Mouse (Mus musculus) bone marrow, adult 2 months (tissue): Measurements from ENCODE around the gene Gm11232. TPM values are rescaled to one million over a fixed set of nuclear protein-coding genes. Genes with fewer than 3 reads are reported as not detected.

ENCODE experiments used
- H3K27ac ChIP-seq: fragments of 200-500 bp; 2 replicates; pipeline ENCODE4 v1.5.1; 2012; ENCODE audit warnings: low read depth, mild to moderate bottlenecking, control low read depth, inconsistent platforms, low read length; ENCODE audit not compliant: control insufficient read depth, poor library complexity, insufficient read depth
- H3K4me1 ChIP-seq: fragments of 200-500 bp; 2 replicates; pipeline ENCODE4 v1.6.1; 2011; ENCODE audit warnings: low read length; ENCODE audit not compliant: control insufficient read depth, insufficient read depth
- H3K4me3 ChIP-seq: fragments of 200-500 bp; replicated peaks from 2 replicates; pipeline ENCODE3; 2011; ENCODE audit warnings: mild to moderate bottlenecking, low read depth, low read length, control low read depth; ENCODE audit not compliant: control insufficient read depth
- CTCF ChIP-seq: fragments of 200-500 bp; IDR thresholded peaks from 2 replicates; pipeline ENCODE4 v1.5.1; 2011; ENCODE audit warnings: low read length, control low read depth; ENCODE audit not compliant: control insufficient read depth, insufficient read depth
- POLR2A ChIP-seq: fragments of 200-500 bp; IDR thresholded peaks from 2 replicates; pipeline ENCODE4 v1.6.1; 2011; ENCODE audit warnings: low read depth, mild to moderate bottlenecking, control low read depth, low read length, borderline replicate concordance; ENCODE audit not compliant: control insufficient read depth
- WGBS: fragments of 180-500 bp; shearing (Covaris S2); methylation state at CpG from one replicate; pipeline ENCODE4 v1.1.7; 2018; 5-methylcytosine and 5-hydroxymethylcytosine counted together
- polyA plus RNA-seq: library from polyadenylated mRNA; stranded (reverse); fragments of >200 nt; gene quantifications from 2 replicates; pipeline ENCODE4 v1.2.4, GENCODE M21; 2011; ENCODE audit warnings: low replicate concordance; ENCODE audit not compliant: missing spikeins, insufficient read depth, insufficient read length

The Gm11232 gene
- polyA plus RNA-seq, 1 experiment = not detected

DNA sequence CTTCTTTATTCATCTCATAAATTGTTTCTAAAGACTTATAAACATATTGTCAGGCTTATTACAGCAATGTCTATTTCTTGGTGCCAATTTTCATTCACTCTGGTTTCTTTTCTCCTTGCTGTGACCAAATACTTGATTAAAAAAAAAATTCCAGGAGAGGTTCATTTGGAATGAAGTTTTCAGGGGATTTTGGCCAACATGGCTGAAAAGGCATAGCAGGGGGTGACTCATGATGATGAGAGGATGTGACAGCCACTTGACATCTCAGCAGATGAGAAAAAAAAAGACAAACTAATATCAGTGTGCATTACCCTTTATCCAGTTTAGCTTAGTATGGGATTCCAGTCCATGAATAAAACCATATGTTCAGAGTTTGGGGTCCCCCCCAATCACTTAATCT is 28.4 kb downstream of the Gm11232 start:
- Histone ChIP-seq H3K4me3 (no peak overlapping the region), H3K4me1 (no peaks in the 10 kb centered on the region), H3K27ac (no peak overlapping the region)
- TF ChIP-seq CTCF (no peak), POLR2A (no peak)

DNA sequence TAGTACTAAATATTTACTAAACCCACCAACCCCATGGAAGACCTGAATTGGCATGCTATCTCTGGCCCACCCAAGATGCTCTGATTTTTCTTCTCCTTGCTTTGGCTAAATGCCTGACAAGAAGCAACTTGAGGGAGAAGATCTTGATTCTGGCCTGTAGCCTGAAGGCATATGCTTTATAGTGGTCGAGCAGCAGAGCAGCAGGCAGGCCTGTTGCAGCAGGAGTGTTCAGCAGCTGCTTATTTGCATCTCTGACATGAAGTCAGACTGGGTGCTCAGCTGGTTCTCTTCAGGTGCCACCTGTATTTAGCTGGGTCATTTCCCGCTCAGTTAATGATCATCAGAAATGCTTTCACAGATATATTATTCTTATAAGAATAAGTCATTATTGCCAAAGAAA is 30.2 kb downstream of the Gm11232 start:
- 60% methylated on average over 2 of the region's 2 CpGs for WGBS
- Histone ChIP-seq H3K4me1 (no peaks in the 10 kb centered on the region), H3K4me3 (no peak overlapping the region), H3K27ac (no peak overlapping the region)
- TF ChIP-seq CTCF = no peak
- TF ChIP-seq POLR2A = no peak

DNA sequence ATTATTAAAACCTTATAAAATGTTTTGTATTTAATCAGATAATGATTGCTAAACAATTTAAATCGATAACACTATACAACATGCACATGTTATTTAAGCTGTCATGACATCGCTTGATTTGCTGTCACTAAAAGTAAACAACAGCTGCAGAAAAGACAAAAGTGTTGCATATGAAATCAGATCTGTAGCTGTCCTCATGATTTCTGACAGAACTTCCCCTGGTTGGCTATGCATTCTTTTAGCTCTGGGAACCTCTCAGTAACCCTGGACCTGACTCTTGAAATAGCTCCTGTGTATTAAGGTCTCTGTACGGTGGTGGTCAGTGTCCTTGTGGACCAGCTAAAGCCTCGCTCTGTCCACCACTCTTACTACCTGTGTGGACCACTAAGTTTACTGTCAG is 30.7 kb downstream of the Gm11232 start:
- H3K27ac ChIP-seq = no peak overlapping the region
- H3K4me1 ChIP-seq = no peaks in the 10 kb centered on the region
- H3K4me3 ChIP-seq = no peak overlapping the region
- TF ChIP-seq POLR2A = no peak
- no peak for TF ChIP-seq CTCF
- WGBS = 85% methylated on average over 4 of the region's 4 CpGs

DNA sequence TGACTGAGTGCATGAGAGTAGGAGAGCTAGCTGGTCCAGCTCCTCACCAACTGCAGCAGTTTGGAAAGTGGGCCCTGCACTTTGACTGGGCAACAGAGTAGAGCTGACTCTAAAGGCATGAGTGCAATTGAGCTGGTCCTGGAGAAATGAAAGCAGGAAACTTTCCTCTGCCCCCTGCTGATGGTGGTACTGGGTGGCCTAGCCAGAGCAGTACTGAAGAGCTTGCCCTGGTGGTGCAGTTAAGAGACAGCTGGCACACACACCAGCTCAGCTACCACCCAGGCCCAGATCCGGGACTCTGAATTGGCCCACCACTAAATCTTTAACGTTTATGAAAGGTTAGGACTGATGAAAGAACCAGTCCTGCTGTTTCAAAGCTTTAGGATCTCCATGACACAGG is 31.9 kb downstream of the Gm11232 start:
- 57% methylated on average over 2 of the region's 2 CpGs for WGBS
- no peak for TF ChIP-seq CTCF
- TF ChIP-seq POLR2A = no peak
- H3K4me1 ChIP-seq = no peaks in the 10 kb centered on the region
- H3K4me3 ChIP-seq = no peak overlapping the region
- H3K27ac ChIP-seq = no peak overlapping the region
